Mouse (Mus musculus): ENCODE results near the gene Gm45799. TPM values are rescaled to one million over a fixed set of nuclear protein-coding genes. Genes with fewer than 3 reads are reported as not detected.

Gm45799 gene
- polyA plus RNA-seq, 1 experiment, result 445 TPM

- no peak for DNase-seq
Measured at GRCm38 (mm10) chr7:105639304-105639703, 1.0 kb upstream of the Gm45799 start.

DNA sequence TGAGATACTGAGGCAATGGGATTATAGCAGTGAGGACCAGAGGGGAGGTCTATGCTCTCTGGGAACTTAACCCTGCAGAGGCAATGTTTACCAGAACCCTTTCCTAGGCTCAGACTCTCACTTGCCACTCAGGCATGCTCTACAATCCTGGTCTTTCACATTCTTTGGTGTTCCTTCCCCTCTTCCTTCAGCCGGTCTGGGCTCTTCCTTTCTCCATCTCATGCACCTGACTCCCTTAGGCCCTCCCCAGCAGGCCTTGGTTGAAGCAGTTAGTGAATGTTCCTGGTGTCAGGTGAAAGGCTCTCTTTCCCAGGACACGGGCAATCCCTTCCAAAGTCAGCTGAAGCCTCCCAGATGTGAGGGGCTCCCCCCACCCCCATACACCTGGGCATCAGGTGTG, 596 bp upstream of the Gm45799 start, which contains the start of gene Timm10b:
Gene Timm10b (plus strand): TSS at position 301 of the 400 bp plus-strand sequence.
- DNase-seq, result no peak
- Histone ChIP-seq H3K27me3 (ENCODE audit: control insufficient read depth, insufficient read depth, low read length) (no peaks in the 10 kb centered on the region), H3K36me3 (ENCODE audit: control insufficient read depth, insufficient read depth, low read length) (peaks cover 4% of the 10 kb centered on the region; the same call in 1 of the 2 replicates), H3K4me1 (replicated peaks; ENCODE audit: control insufficient read depth, insufficient read depth, low read length) (peaks cover 11% of the 10 kb centered on the region), H3K27ac (ENCODE audit: control insufficient read depth, insufficient read depth, low read length) (peak within 1 kb of the TSS; percentile 80), H3K4me3 (ENCODE audit: control insufficient read depth, insufficient read depth, low read length) (peak within 1 kb of the TSS; percentile 90)
- TF ChIP-seq POLR2A (IDR thresholded peaks at IDR 0.05; ENCODE audit: control insufficient read depth, extremely low read depth, insufficient read depth, low read length, poor library complexity) (no peak), CTCF (IDR thresholded peaks at IDR 0.05; ENCODE audit: borderline replicate concordance, control insufficient read depth, extremely low read depth, insufficient read depth, low read length, poor library complexity) (no peak)
- 2% methylated on average over 2 of the region's 2 CpGs for WGBS

More at GRCm38 (mm10) chr7:105639304-105639703, 1.0 kb upstream of the Gm45799 start:
- Histone ChIP-seq H3K4me1 (replicated peaks; ENCODE audit: control insufficient read depth, insufficient read depth, low read length) (peaks cover 11% of the 10 kb centered on the region), H3K4me3 (ENCODE audit: control insufficient read depth, insufficient read depth, low read length) (no peak overlapping the region), H3K27ac (ENCODE audit: control insufficient read depth, insufficient read depth, low read length) (no peak overlapping the region), H3K36me3 (ENCODE audit: control insufficient read depth, insufficient read depth, low read length) (peaks cover 4% of the 10 kb centered on the region; the same call in 1 of the 2 replicates), H3K27me3 (ENCODE audit: control insufficient read depth, insufficient read depth, low read length) (no peaks in the 10 kb centered on the region)
- TF ChIP-seq CTCF (IDR thresholded peaks at IDR 0.05; ENCODE audit: borderline replicate concordance, control insufficient read depth, extremely low read depth, insufficient read depth, low read length, poor library complexity) (no peak), POLR2A (IDR thresholded peaks at IDR 0.05; ENCODE audit: control insufficient read depth, extremely low read depth, insufficient read depth, low read length, poor library complexity) (no peak)
- 89% methylated on average over 9 of the region's 9 CpGs for WGBS

- no peak for DNase-seq
- no peak for TF ChIP-seq POLR2A (IDR thresholded peaks at IDR 0.05; ENCODE audit: control insufficient read depth, extremely low read depth, insufficient read depth, low read length, poor library complexity)
- no peak for TF ChIP-seq CTCF (IDR thresholded peaks at IDR 0.05; ENCODE audit: borderline replicate concordance, control insufficient read depth, extremely low read depth, insufficient read depth, low read length, poor library complexity)
- Histone ChIP-seq H3K27me3 (ENCODE audit: control insufficient read depth, insufficient read depth, low read length) (no peaks in the 10 kb centered on the region), H3K27ac (ENCODE audit: control insufficient read depth, insufficient read depth, low read length) (peak overlapping the region; percentile 80), H3K36me3 (ENCODE audit: control insufficient read depth, insufficient read depth, low read length) (peaks cover 4% of the 10 kb centered on the region; the same call in 1 of the 2 replicates), H3K4me3 (ENCODE audit: control insufficient read depth, insufficient read depth, low read length) (peak overlapping the region; percentile 90), H3K4me1 (replicated peaks; ENCODE audit: control insufficient read depth, insufficient read depth, low read length) (peaks cover 11% of the 10 kb centered on the region)
- WGBS, result under 1% methylated on average over 18 of the region's 18 CpGs
Measured at GRCm38 (mm10) chr7:105640894-105641255, 523 bp downstream of the Gm45799 start.

DNA sequence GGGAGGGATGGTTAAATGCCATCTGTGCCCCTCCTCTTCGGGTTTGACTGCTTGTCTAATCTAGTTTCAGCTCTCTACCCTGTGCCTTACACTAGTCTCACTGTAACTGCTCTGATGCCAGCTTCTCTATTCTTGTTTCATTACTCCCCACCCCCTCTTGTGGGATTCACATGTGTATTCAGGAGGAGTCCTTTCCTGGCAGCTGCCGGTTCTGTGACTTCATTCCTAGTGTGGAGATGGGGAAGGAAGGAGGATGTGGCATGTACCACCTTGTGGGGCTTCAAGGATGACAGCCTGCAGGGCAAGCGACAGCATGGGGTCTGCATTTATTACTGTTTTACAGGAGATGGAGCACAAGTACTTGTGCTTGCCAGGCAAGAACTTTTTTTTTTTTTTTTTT, 1.6 kb downstream of the Gm45799 start:
- no peak overlapping the region for H3K4me3 ChIP-seq (ENCODE audit: control insufficient read depth, insufficient read depth, low read length)
- WGBS, result 74% methylated on average over 3 of the region's 3 CpGs
- H3K36me3 ChIP-seq (ENCODE audit: control insufficient read depth, insufficient read depth, low read length), result peaks cover 4% of the 10 kb centered on the region; the same call in 1 of the 2 replicates
- TF ChIP-seq CTCF (IDR thresholded peaks at IDR 0.05; ENCODE audit: borderline replicate concordance, control insufficient read depth, extremely low read depth, insufficient read depth, low read length, poor library complexity) (no peak), POLR2A (IDR thresholded peaks at IDR 0.05; ENCODE audit: control insufficient read depth, extremely low read depth, insufficient read depth, low read length, poor library complexity) (no peak)
- H3K27me3 ChIP-seq (ENCODE audit: control insufficient read depth, insufficient read depth, low read length), result no peaks in the 10 kb centered on the region
- no peak for DNase-seq
- no peak overlapping the region for H3K27ac ChIP-seq (ENCODE audit: control insufficient read depth, insufficient read depth, low read length)
- peaks cover 11% of the 10 kb centered on the region for H3K4me1 ChIP-seq (replicated peaks; ENCODE audit: control insufficient read depth, insufficient read depth, low read length)

- Histone ChIP-seq H3K4me3 (ENCODE audit: control insufficient read depth, insufficient read depth, low read length) (peak within 1 kb of the TSS; percentile 42), H3K36me3 (ENCODE audit: control insufficient read depth, insufficient read depth, low read length) (no peaks in the 10 kb centered on the region), H3K4me1 (replicated peaks; ENCODE audit: control insufficient read depth, insufficient read depth, low read length) (peaks cover 4% of the 10 kb centered on the region), H3K27ac (ENCODE audit: control insufficient read depth, insufficient read depth, low read length) (no peak within 1 kb of the TSS), H3K27me3 (ENCODE audit: control insufficient read depth, insufficient read depth, low read length) (no peaks in the 10 kb centered on the region)
- TF ChIP-seq CTCF (IDR thresholded peaks at IDR 0.05; ENCODE audit: borderline replicate concordance, control insufficient read depth, extremely low read depth, insufficient read depth, low read length, poor library complexity) (peak; percentile 54; the same call in 1 of the 2 replicates), POLR2A (IDR thresholded peaks at IDR 0.05; ENCODE audit: control insufficient read depth, extremely low read depth, insufficient read depth, low read length, poor library complexity) (0 out of 2 replicates have a peak, but pooled peaks have one; percentile 26)
- 4% methylated on average over 17 of the region's 17 CpGs for WGBS
- DNase-seq, result peak; percentile 74
Measured at GRCm38 (mm10) chr7:105650639-105651435, 10.5 kb downstream of the Gm45799 start, which contains the start of gene Dnhd1. Gene Dnhd1, plus strand, starts transcription at chr7:105650827.

GRCm38 (mm10) chr7:105685541-105686197, 45.3 kb downstream of the Gm45799 start:
- H3K27ac ChIP-seq (ENCODE audit: control insufficient read depth, insufficient read depth, low read length), result no peak overlapping the region
- 55% methylated on average over 13 of the region's 13 CpGs for WGBS

More at GRCm38 (mm10) chr7:105685541-105686197, 45.3 kb downstream of the Gm45799 start:
- Histone ChIP-seq H3K36me3 (ENCODE audit: control insufficient read depth, insufficient read depth, low read length) (no peaks in the 10 kb centered on the region), H3K4me1 (replicated peaks; ENCODE audit: control insufficient read depth, insufficient read depth, low read length) (no peaks in the 10 kb centered on the region), H3K27me3 (ENCODE audit: control insufficient read depth, insufficient read depth, low read length) (no peaks in the 10 kb centered on the region), H3K4me3 (ENCODE audit: control insufficient read depth, insufficient read depth, low read length) (no peak overlapping the region)
- TF ChIP-seq POLR2A (IDR thresholded peaks at IDR 0.05; ENCODE audit: control insufficient read depth, extremely low read depth, insufficient read depth, low read length, poor library complexity) (no peak), CTCF (IDR thresholded peaks at IDR 0.05; ENCODE audit: borderline replicate concordance, control insufficient read depth, extremely low read depth, insufficient read depth, low read length, poor library complexity) (no peak)
- no peak for DNase-seq

All from thymus, adult 2 months (tissue).